22 mouse cellular contexts compared by ENCODE assay signal in the genomic region with DNA sequence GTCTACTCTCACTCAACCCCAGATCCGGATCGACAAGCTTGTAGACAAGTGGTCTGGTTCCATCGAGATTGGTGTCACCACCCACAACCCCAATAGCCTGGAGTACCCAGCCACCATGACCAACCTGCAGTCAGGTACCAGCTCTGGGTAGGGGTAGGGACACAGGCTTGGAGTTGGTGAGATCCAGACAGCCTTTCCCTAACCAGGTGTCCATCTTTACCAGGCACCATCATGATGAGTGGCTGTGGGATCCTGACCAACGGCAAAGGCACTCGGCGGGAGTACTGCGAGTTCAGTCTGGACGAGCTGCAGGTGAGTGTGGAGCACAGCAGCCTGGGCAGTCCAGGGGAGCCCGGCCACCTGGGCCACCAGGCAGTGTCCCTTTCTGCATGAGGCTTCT.
"Had no signal": no experiment of that assay in that cellular context is flagged by ENCODE, and none has a peak within 500 bp of the region (broad histone marks: within the 10 kb centered on the region; RNA-seq: fewer than 3 reads in every experiment).

No protein-coding gene starts in this region.

- H3K27me3 ChIP-seq: limb, embryonic 15.5 days; lung, embryonic 15.5 days; megakaryocyte, embryonic 14.5 days; midbrain, embryonic 15.5 days; neural tube, embryonic 12.5 days; neural tube, embryonic 15.5 days had no signal

- H3K27ac ChIP-seq: kidney, postnatal 0 days; layer of hippocampus, adult 2 months; limb, embryonic 15.5 days; liver, embryonic 14.5 days; lung, embryonic 15.5 days; midbrain, embryonic 15.5 days; neural tube, embryonic 12.5 days; neural tube, embryonic 15.5 days; stomach, postnatal 0 days had no signal

- DNase-seq: kidney, adult 18-20 months; kidney, postnatal 25 days; layer of hippocampus, adult 9-11 months; lung, adult 18-20 months; lung, postnatal 10 days; lung, postnatal 36 days; right cerebral cortex, adult 18-20 months; right cerebral cortex, postnatal 14 days; right cerebral cortex, postnatal 4 days; thymus, adult 2 months; thymus, postnatal 25 days had no signal

- H3K4me2 ChIP-seq: limb, embryonic 15.5 days; lung, embryonic 15.5 days; midbrain, embryonic 11.5 days; midbrain, embryonic 15.5 days; neural tube, embryonic 12.5 days; neural tube, embryonic 15.5 days had no signal

- H3K4me3 ChIP-seq: layer of hippocampus, adult 2 months; limb, embryonic 15.5 days; lung, embryonic 15.5 days; megakaryocyte, embryonic 14.5 days; midbrain, embryonic 15.5 days; neural tube, embryonic 12.5 days; neural tube, embryonic 15.5 days had no signal

- ATAC-seq: midbrain, embryonic 15.5 days had no signal

- H3K9ac ChIP-seq: limb, embryonic 15.5 days; liver, embryonic 14.5 days; lung, embryonic 15.5 days; midbrain, embryonic 15.5 days; neural tube, embryonic 12.5 days; neural tube, embryonic 15.5 days had no signal

- H3K9me3 ChIP-seq: limb, embryonic 15.5 days; lung, embryonic 15.5 days; megakaryocyte, embryonic 14.5 days; midbrain, embryonic 15.5 days; neural tube, embryonic 12.5 days; neural tube, embryonic 15.5 days had no signal
